Mouse (Mus musculus) cortical plate, adult 2 months (tissue): ENCODE measurements around the gene Slc13a3.

Source experiments
- CTCF ChIP-seq: fragments of 200-500 bp; IDR thresholded peaks from 2 replicates; pipeline ENCODE4 v1.5.1; 2011; ENCODE audit warnings: mild to moderate bottlenecking, control low read depth, low read length; ENCODE audit not compliant: insufficient read depth; ENCODE audit errors: extremely low read depth
- POLR2A ChIP-seq: fragments of 200-500 bp; IDR thresholded peaks from 2 replicates; pipeline ENCODE4 v1.6.1; 2011; ENCODE audit warnings: mild to moderate bottlenecking, low read length, control low read depth; ENCODE audit not compliant: insufficient read depth; ENCODE audit errors: extremely low read depth

- no peak for TF ChIP-seq CTCF
- no peak for TF ChIP-seq POLR2A
Observed at GRCm38 (mm10) chr2:165413884-165414283, 59.1 kb downstream of the Slc13a3 start.
